Mouse (Mus musculus) intestine, embryonic 16.5 days (tissue): ENCODE measurements around the gene Camta1. TPM values are rescaled to one million over a fixed set of nuclear protein-coding genes. Genes with fewer than 3 reads are reported as not detected.

Experiments used
- ATAC-seq: fragments of 200-750 bp; cut with Nextera tagmentation; 2 replicates; pipeline ENCODE4 v1.8.0; 2017; ENCODE audit warnings: moderate TSS enrichment, moderate library complexity
- H3K27ac ChIP-seq: fragments of 300-500 bp; sonication (generic); 2 replicates; pipeline ENCODE4 v1.5.1; 2014; ENCODE audit warnings: mild to moderate bottlenecking, low read length
- H3K27me3 ChIP-seq: fragments of 300-500 bp; sonication (generic); replicated peaks from 2 replicates; pipeline ENCODE4 v1.6.1; 2014; ENCODE audit warnings: low read length, control low read depth, mixed read lengths; ENCODE audit not compliant: control insufficient read depth, insufficient read depth
- H3K36me3 ChIP-seq: fragments of 300-500 bp; sonication (generic); 2 replicates; pipeline ENCODE4 v1.6.1; 2014; ENCODE audit warnings: low read length, control low read depth; ENCODE audit not compliant: control insufficient read depth, insufficient read depth
- H3K4me1 ChIP-seq: fragments of 300-500 bp; sonication (generic); 2 replicates; pipeline ENCODE4 v1.6.1; 2014; ENCODE audit warnings: low read length, control low read depth, mixed read lengths; ENCODE audit not compliant: control insufficient read depth, insufficient read depth
- H3K4me2 ChIP-seq: fragments of 300-500 bp; sonication (generic); 2 replicates; pipeline ENCODE4 v1.6.1; 2014; ENCODE audit warnings: low read depth, low read length, control low read depth
- H3K4me3 ChIP-seq: fragments of 300-500 bp; sonication (generic); 2 replicates; pipeline ENCODE4 v1.5.1; 2014; ENCODE audit warnings: mild to moderate bottlenecking, low read length
- H3K9ac ChIP-seq: fragments of 300-500 bp; sonication (generic); 2 replicates; pipeline ENCODE4 v1.6.1; 2014; ENCODE audit warnings: low read depth, low read length
- H3K9me3 ChIP-seq: fragments of 300-500 bp; sonication (generic); 2 replicates; pipeline ENCODE4 v1.6.1; 2016; ENCODE audit warnings: low read length, control low read depth; ENCODE audit not compliant: control insufficient read depth
- WGBS: fragments of 180-500 bp; shearing (Covaris S2); extraction: QIAGEN DNeasy Blood & Tissue Kit; methylation state at CpG from one replicate; pipeline ENCODE4 v1.1.7; 2014; 5-methylcytosine and 5-hydroxymethylcytosine counted together
- polyA plus RNA-seq: library from polyadenylated mRNA; unstranded; fragments of >200 nt; fragmentation: Nextera tagmentation; extraction: Ambion mirVana; gene quantifications from 2 replicates; pipeline ENCODE4 v1.2.1, GENCODE M21; 2015

Camta1 gene
- polyA plus RNA-seq, 1 experiment from 2014 or later: 69.1 TPM

DNA sequence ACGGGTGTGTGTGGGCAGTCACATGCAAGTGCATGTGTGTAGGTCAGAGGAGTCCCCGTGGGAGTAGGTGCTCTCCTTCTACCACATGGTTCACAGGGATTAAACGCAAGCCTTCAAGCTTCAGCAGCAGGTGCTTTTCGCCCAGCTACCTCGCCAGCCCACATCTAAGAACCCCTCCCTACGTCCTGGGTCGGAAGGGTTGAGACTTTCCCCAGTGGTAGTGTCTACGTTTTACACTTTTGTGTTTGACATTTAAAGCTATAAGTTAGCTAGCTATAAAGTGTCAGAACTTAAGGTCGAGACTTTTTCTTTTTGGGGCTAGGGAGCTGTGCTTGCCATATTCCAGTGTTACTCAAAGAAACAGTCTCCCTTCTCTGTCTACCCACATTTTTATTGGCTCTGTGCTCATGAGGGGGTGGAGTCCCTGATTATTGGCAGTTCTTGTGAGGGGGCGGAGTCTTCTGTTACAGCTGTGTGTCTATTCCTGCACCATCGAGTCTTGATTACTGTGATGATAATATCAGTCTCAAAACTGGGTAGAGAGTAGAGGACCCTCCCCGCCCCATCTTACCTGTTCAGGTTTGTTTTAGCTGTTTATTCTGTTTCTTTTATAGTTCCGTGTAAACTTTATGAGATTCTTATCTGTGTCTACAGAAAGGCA lies 921.6 kb downstream of the Camta1 start:
- Histone ChIP-seq H3K4me3 (no peak overlapping the region), H3K27me3 (no peaks in the 10 kb centered on the region), H3K4me2 (no peak overlapping the region), H3K9me3 (no peaks in the 10 kb centered on the region), H3K27ac (no peak overlapping the region), H3K4me1 (no peaks in the 10 kb centered on the region), H3K9ac (no peak overlapping the region), H3K36me3 (no peaks in the 10 kb centered on the region)
- 60% methylated on average over 13 of the region's 13 CpGs for WGBS
- ATAC-seq: no peak

DNA sequence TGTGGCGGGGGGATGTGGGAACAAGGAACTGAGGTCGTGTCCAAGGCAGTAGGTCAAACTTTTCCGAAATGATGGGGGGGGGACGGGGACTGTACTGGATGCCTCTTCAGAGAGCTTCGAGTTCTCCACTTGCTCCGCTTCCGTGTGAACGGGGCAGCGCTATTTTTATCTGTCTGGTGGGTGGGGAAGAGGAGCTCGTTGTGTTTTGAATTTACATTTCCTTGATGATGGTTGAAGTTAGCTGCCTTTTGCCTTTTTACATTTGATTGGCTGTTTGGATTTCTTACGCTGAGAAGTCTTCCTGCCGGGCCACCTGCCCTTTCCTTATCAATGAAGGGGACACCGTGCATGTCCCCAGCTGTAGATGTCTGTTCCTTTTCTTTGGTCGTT lies 923.6 kb downstream of the Camta1 start:
- no peak overlapping the region for H3K9ac ChIP-seq
- no peak overlapping the region for H3K27ac ChIP-seq
- no peaks in the 10 kb centered on the region for H3K36me3 ChIP-seq
- H3K27me3 ChIP-seq: no peaks in the 10 kb centered on the region
- WGBS: 49% methylated on average over 14 of the region's 14 CpGs
- H3K9me3 ChIP-seq: no peaks in the 10 kb centered on the region
- H3K4me3 ChIP-seq: no peak overlapping the region
- H3K4me1 ChIP-seq: no peaks in the 10 kb centered on the region
- no peak overlapping the region for H3K4me2 ChIP-seq
- no peak for ATAC-seq

GRCm38 (mm10) chr4:150937293-150938062 lies 924.2 kb downstream of the Camta1 start:
- no peak for ATAC-seq
- H3K4me3 ChIP-seq: no peak overlapping the region

GRCm38 (mm10) chr4:150933503-150933902 lies 928.2 kb downstream of the Camta1 start:
- Histone ChIP-seq H3K27me3 (no peaks in the 10 kb centered on the region), H3K9me3 (no peaks in the 10 kb centered on the region), H3K36me3 (no peaks in the 10 kb centered on the region), H3K4me2 (no peak overlapping the region), H3K4me3 (no peak overlapping the region), H3K27ac (no peak overlapping the region), H3K4me1 (no peaks in the 10 kb centered on the region), H3K9ac (no peak overlapping the region)
- 70% methylated on average over 1 of the region's 1 CpGs for WGBS
- ATAC-seq: no peak

More at GRCm38 (mm10) chr4:150937293-150938062, 924.2 kb downstream of the Camta1 start:
- H3K36me3 ChIP-seq: no peaks in the 10 kb centered on the region
- H3K27ac ChIP-seq: no peak overlapping the region
- H3K4me2 ChIP-seq: no peak overlapping the region
- H3K9ac ChIP-seq: no peak overlapping the region
- 80% methylated on average over 16 of the region's 16 CpGs for WGBS
- H3K9me3 ChIP-seq: no peaks in the 10 kb centered on the region
- H3K27me3 ChIP-seq: no peaks in the 10 kb centered on the region
- no peaks in the 10 kb centered on the region for H3K4me1 ChIP-seq

GRCm38 (mm10) chr4:150927789-150928188 lies 933.9 kb downstream of the Camta1 start:
- H3K4me1 ChIP-seq: no peaks in the 10 kb centered on the region
- no peaks in the 10 kb centered on the region for H3K9me3 ChIP-seq
- H3K4me3 ChIP-seq: no peak overlapping the region
- H3K36me3 ChIP-seq: no peaks in the 10 kb centered on the region
- H3K9ac ChIP-seq: no peak overlapping the region
- no peak overlapping the region for H3K27ac ChIP-seq
- no peaks in the 10 kb centered on the region for H3K27me3 ChIP-seq
- 57% methylated on average over 10 of the region's 10 CpGs for WGBS
- H3K4me2 ChIP-seq: no peak overlapping the region
- no peak for ATAC-seq

- Histone ChIP-seq H3K27me3 (no peaks in the 10 kb centered on the region), H3K9ac (no peak overlapping the region), H3K4me2 (no peak overlapping the region), H3K27ac (no peak overlapping the region), H3K4me1 (no peaks in the 10 kb centered on the region), H3K4me3 (no peak overlapping the region), H3K9me3 (no peaks in the 10 kb centered on the region), H3K36me3 (no peaks in the 10 kb centered on the region)
- WGBS: 51% methylated on average over 13 of the region's 14 CpGs
- ATAC-seq: no peak
These were observed 934.6 kb downstream of the Camta1 start for GRCm38 (mm10) chr4:150926924-150927705.

GRCm38 (mm10) chr4:150925923-150926322 lies 935.8 kb downstream of the Camta1 start:
- Histone ChIP-seq H3K4me3 (no peak overlapping the region), H3K9ac (no peak overlapping the region), H3K27me3 (no peaks in the 10 kb centered on the region), H3K27ac (no peak overlapping the region), H3K4me1 (no peaks in the 10 kb centered on the region), H3K9me3 (no peaks in the 10 kb centered on the region), H3K4me2 (no peak overlapping the region), H3K36me3 (no peaks in the 10 kb centered on the region)
- ATAC-seq: no peak
- 49% methylated on average over 5 of the region's 5 CpGs for WGBS

- WGBS: 82% methylated on average over 6 of the region's 6 CpGs
- Histone ChIP-seq H3K9ac (no peak overlapping the region), H3K9me3 (no peaks in the 10 kb centered on the region), H3K4me2 (no peak overlapping the region), H3K27ac (no peak overlapping the region), H3K36me3 (no peaks in the 10 kb centered on the region), H3K4me3 (no peak overlapping the region), H3K4me1 (no peaks in the 10 kb centered on the region), H3K27me3 (no peaks in the 10 kb centered on the region)
- ATAC-seq: no peak
These were observed 936.7 kb downstream of the Camta1 start for GRCm38 (mm10) chr4:150924936-150925335.

DNA sequence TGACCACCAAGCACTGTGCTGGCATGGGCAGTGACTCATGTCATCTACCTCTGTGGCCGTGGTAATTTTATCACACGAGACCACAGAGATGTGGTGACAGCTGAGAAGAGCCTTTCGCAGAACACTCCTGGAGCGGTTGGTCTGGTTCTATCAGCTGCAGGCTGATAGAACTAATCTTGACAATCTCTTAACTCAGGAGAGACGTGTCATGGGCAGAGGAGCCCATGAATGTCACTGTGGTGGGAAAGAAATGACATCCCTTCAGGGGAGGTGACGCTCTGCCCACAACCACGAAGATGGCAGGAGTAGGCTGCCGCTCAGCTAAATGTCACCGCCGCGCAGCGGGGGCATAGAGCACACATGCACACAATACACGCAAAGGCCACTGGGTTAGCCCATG lies 937.4 kb downstream of the Camta1 start:
- H3K4me1 ChIP-seq: no peaks in the 10 kb centered on the region
- H3K9me3 ChIP-seq: no peaks in the 10 kb centered on the region
- no peak overlapping the region for H3K9ac ChIP-seq
- no peak for ATAC-seq
- H3K4me3 ChIP-seq: no peak overlapping the region
- no peaks in the 10 kb centered on the region for H3K27me3 ChIP-seq
- H3K4me2 ChIP-seq: no peak overlapping the region
- H3K36me3 ChIP-seq: no peaks in the 10 kb centered on the region
- H3K27ac ChIP-seq: no peak overlapping the region
- 79% methylated on average over 13 of the region's 13 CpGs for WGBS
